Comparison of ENCODE assay signal across 8 mouse cellular contexts in genomic region chr7:127027885-127028284, GRCm38 (mm10). TPM values are rescaled to one million over a fixed set of nuclear protein-coding genes. Genes with fewer than 3 reads are reported as not detected.
DNase-seq lines count a peak whose midpoint lies in the region; ATAC-seq and TF ChIP-seq lines count a peak whose summit lies in the region.

No protein-coding gene starts in this region.

- TF ChIP-seq POLR2A in cortical plate, adult 2 months (IDR thresholded peaks at IDR 0.05; ENCODE audit: extremely low read depth, insufficient read depth, low read length), result no peak

- peak overlapping the region; percentile 95 for H3K4me2 ChIP-seq in kidney, postnatal 0 days (ENCODE audit: low read length)
- peak overlapping the region; percentile 89 for H3K4me2 ChIP-seq in hindbrain, embryonic 15.5 days
- peak overlapping the region; percentile 76 for H3K4me2 ChIP-seq in midbrain, postnatal 0 days (ENCODE audit: low read depth, low read length, poor library complexity, severe bottlenecking)

- TF ChIP-seq CTCF in kidney, postnatal 0 days (IDR thresholded peaks at IDR 0.05; ENCODE audit: low read depth), result no peak
- TF ChIP-seq CTCF in cortical plate, adult 2 months (IDR thresholded peaks at IDR 0.05; ENCODE audit: extremely low read depth, insufficient read depth, low read length), result no peak
- peak; percentile 11 for TF ChIP-seq CTCF in midbrain, postnatal 0 days (IDR thresholded peaks at IDR 0.05)

- peaks cover 23% of the 10 kb centered on the region for H3K36me3 ChIP-seq in kidney, postnatal 0 days (ENCODE audit: insufficient read depth, low read length)
- peaks cover 7% of the 10 kb centered on the region; the same call in 1 of the 2 replicates for H3K36me3 ChIP-seq in hindbrain, embryonic 15.5 days
- peaks cover 8% of the 10 kb centered on the region for H3K36me3 ChIP-seq in midbrain, postnatal 0 days (ENCODE audit: insufficient read depth, low read length)

- DNase-seq in kidney, postnatal 0 days (ENCODE audit: low spot score), result no peak
- DNase-seq in kidney, postnatal 25 days, result no peak
- no peak for DNase-seq in midbrain, postnatal 0 days (ENCODE audit: low spot score)
- DNase-seq in adipocyte (ENCODE audit: low spot score), result no peak
- no peak for DNase-seq in cerebellum, adult 8-10 months

- H3K27ac ChIP-seq in kidney, postnatal 0 days, result peak overlapping the region; percentile 99
- H3K27ac ChIP-seq in cortical plate, adult 2 months (ENCODE audit: insufficient read depth, low read length), result peak overlapping the region; percentile 88
- peak overlapping the region; percentile 98 for H3K27ac ChIP-seq in hindbrain, embryonic 15.5 days (replicated peaks)
- H3K27ac ChIP-seq in midbrain, postnatal 0 days (ENCODE audit: low read depth, low read length), result peak overlapping the region; percentile 99

- no peaks in the 10 kb centered on the region for H3K9me3 ChIP-seq in kidney, postnatal 0 days (replicated peaks; ENCODE audit: low read length)
- no peaks in the 10 kb centered on the region for H3K9me3 ChIP-seq in hindbrain, embryonic 15.5 days
- H3K9me3 ChIP-seq in midbrain, postnatal 0 days (ENCODE audit: low read length), result no peaks in the 10 kb centered on the region

- WGBS in kidney, postnatal 0 days, result 58% methylated on average over 8 of the region's 8 CpGs
- WGBS in hindbrain, embryonic 15.5 days, result 56% methylated on average over 8 of the region's 8 CpGs
- 53% methylated on average over 8 of the region's 8 CpGs for WGBS in midbrain, postnatal 0 days

- H3K4me1 ChIP-seq in kidney, postnatal 0 days (replicated peaks; ENCODE audit: insufficient read depth, low read length), result peaks cover 15% of the 10 kb centered on the region
- peaks cover 8% of the 10 kb centered on the region for H3K4me1 ChIP-seq in cortical plate, adult 2 months (ENCODE audit: control insufficient read depth, insufficient read depth, low read length)
- peaks cover 34% of the 10 kb centered on the region for H3K4me1 ChIP-seq in hindbrain, embryonic 15.5 days (replicated peaks)
- peaks cover 21% of the 10 kb centered on the region for H3K4me1 ChIP-seq in midbrain, postnatal 0 days (ENCODE audit: insufficient read depth, low read length)

- no peaks in the 10 kb centered on the region for H3K27me3 ChIP-seq in kidney, postnatal 0 days (ENCODE audit: insufficient read depth, low read length)
- H3K27me3 ChIP-seq in hindbrain, embryonic 15.5 days, result no peaks in the 10 kb centered on the region
- H3K27me3 ChIP-seq in midbrain, postnatal 0 days (ENCODE audit: insufficient read depth, low read length), result no peaks in the 10 kb centered on the region

- ATAC-seq in kidney, postnatal 0 days (replicated peaks; ENCODE audit: low FRiP score, low read depth), result 0 out of 2 replicates have a peak, but pooled peaks have one; percentile 0
- peak; percentile 0; the same call in 1 of the 2 replicates for ATAC-seq in hindbrain, embryonic 15.5 days (ENCODE audit: low FRiP score, low read depth)
- no peak for ATAC-seq in midbrain, postnatal 0 days (ENCODE audit: low FRiP score)
- no peak for ATAC-seq in erythroid progenitor cell, adult 5-6 weeks (replicated peaks; ENCODE audit: low FRiP score, poor library complexity, severe bottlenecking)

- peak overlapping the region; percentile 78 for H3K4me3 ChIP-seq in kidney, postnatal 0 days (replicated peaks; ENCODE audit: low read depth, low read length)
- H3K4me3 ChIP-seq in cortical plate, adult 2 months (ENCODE audit: insufficient read depth, low read length), result peak overlapping the region; percentile 60
- peak overlapping the region; percentile 74 for H3K4me3 ChIP-seq in hindbrain, embryonic 15.5 days
- H3K4me3 ChIP-seq in midbrain, postnatal 0 days (ENCODE audit: low read depth, low read length), result peak overlapping the region; percentile 90

- peak overlapping the region; percentile 94 for H3K9ac ChIP-seq in kidney, postnatal 0 days (ENCODE audit: low read depth, low read length)
- H3K9ac ChIP-seq in hindbrain, embryonic 15.5 days, result peak overlapping the region; percentile 41
- H3K9ac ChIP-seq in midbrain, postnatal 0 days (replicated peaks; ENCODE audit: low read length, poor library complexity, severe bottlenecking), result peak overlapping the region; percentile 79

RNA-seq across cellular contexts. Expression of gene Maz, which starts 1.0 kb away (rescaled TPM):
- 50.3 and 58.7 TPM in 2 replicates for polyA plus RNA-seq in kidney, postnatal 0 days (2015; fragmentation: Nextera tagmentation; extraction: Ambion mirVana)
- 157 and 173 TPM in 2 replicates for polyA plus RNA-seq in cortical plate, adult 2 months (2012; rRNA removed)
- 84.0 and 87.3 TPM in 2 replicates for polyA plus RNA-seq in hindbrain, embryonic 15.5 days (2015; fragmentation: Nextera tagmentation; extraction: Ambion mirVana)
- 223 and 245 TPM in 2 replicates for total RNA-seq in midbrain, postnatal 0 days (2014; rRNA removed)
- polyA plus RNA-seq in midbrain, postnatal 0 days (2015; fragmentation: Nextera tagmentation; extraction: Ambion mirVana), result 68.3 and 68.6 TPM in 2 replicates
- 175 and 179 TPM in 2 replicates for total RNA-seq in erythroid progenitor cell, adult 5-6 weeks (2015; ENCODE audit: low replicate concordance)
- total RNA-seq in erythroid progenitor cell, adult 5-6 weeks (2017; ENCODE audit: low replicate concordance), result 96.8 and 123 TPM in 2 replicates

RNA-seq across cellular contexts. Expression of gene Prrt2, which starts 6.9 kb away (rescaled TPM):
- 2.5 and 2.7 TPM in 2 replicates for polyA plus RNA-seq in kidney, postnatal 0 days (2015; fragmentation: Nextera tagmentation; extraction: Ambion mirVana)
- polyA plus RNA-seq in cortical plate, adult 2 months (2012; rRNA removed), result 371 and 405 TPM in 2 replicates
- polyA plus RNA-seq in hindbrain, embryonic 15.5 days (2015; fragmentation: Nextera tagmentation; extraction: Ambion mirVana), result 54.2 and 62.4 TPM in 2 replicates
- total RNA-seq in midbrain, postnatal 0 days (2014; rRNA removed), result 102 and 155 TPM in 2 replicates
- polyA plus RNA-seq in midbrain, postnatal 0 days (2015; fragmentation: Nextera tagmentation; extraction: Ambion mirVana), result 109 and 124 TPM in 2 replicates
- total RNA-seq in erythroid progenitor cell, adult 5-6 weeks (2015; ENCODE audit: low replicate concordance), result 0.84 TPM in 1 of 2 replicates, not detected in the other
- total RNA-seq in erythroid progenitor cell, adult 5-6 weeks (2017; ENCODE audit: low replicate concordance), result 3.0 TPM in 1 of 2 replicates, not detected in the other

RNA-seq across cellular contexts. Expression of gene Gm42742, which starts 7.0 kb away (rescaled TPM):
- polyA plus RNA-seq in kidney, postnatal 0 days (2015; fragmentation: Nextera tagmentation; extraction: Ambion mirVana), result 44.2 and 53.8 TPM in 2 replicates
- 97.1 and 109 TPM in 2 replicates for polyA plus RNA-seq in cortical plate, adult 2 months (2012; rRNA removed)
- polyA plus RNA-seq in hindbrain, embryonic 15.5 days (2015; fragmentation: Nextera tagmentation; extraction: Ambion mirVana), result 63.3 and 77.5 TPM in 2 replicates
- total RNA-seq in midbrain, postnatal 0 days (2014; rRNA removed), result 52.3 and 55.5 TPM in 2 replicates
- 45.3 and 55.5 TPM in 2 replicates for polyA plus RNA-seq in midbrain, postnatal 0 days (2015; fragmentation: Nextera tagmentation; extraction: Ambion mirVana)
- total RNA-seq in erythroid progenitor cell, adult 5-6 weeks (2015; ENCODE audit: low replicate concordance), result 1.7 TPM in 1 of 2 replicates, not detected in the other
- 10.8 and 28.1 TPM in 2 replicates for total RNA-seq in erythroid progenitor cell, adult 5-6 weeks (2017; ENCODE audit: low replicate concordance)

RNA-seq across cellular contexts. Expression of gene Pagr1a, which starts 10.7 kb away (rescaled TPM):
- polyA plus RNA-seq in kidney, postnatal 0 days (2015; fragmentation: Nextera tagmentation; extraction: Ambion mirVana), result 19.4 and 25.0 TPM in 2 replicates
- 41.1 and 50.4 TPM in 2 replicates for polyA plus RNA-seq in cortical plate, adult 2 months (2012; rRNA removed)
- 28.1 and 46.9 TPM in 2 replicates for polyA plus RNA-seq in hindbrain, embryonic 15.5 days (2015; fragmentation: Nextera tagmentation; extraction: Ambion mirVana)
- 5.3 TPM in 1 of 2 replicates, not detected in the other for total RNA-seq in midbrain, postnatal 0 days (2014; rRNA removed)
- 33.1 and 41.1 TPM in 2 replicates for polyA plus RNA-seq in midbrain, postnatal 0 days (2015; fragmentation: Nextera tagmentation; extraction: Ambion mirVana)
- 24.1 and 46.9 TPM in 2 replicates for total RNA-seq in erythroid progenitor cell, adult 5-6 weeks (2015; ENCODE audit: low replicate concordance)
- total RNA-seq in erythroid progenitor cell, adult 5-6 weeks (2017; ENCODE audit: low replicate concordance), result 10.6 and 26.2 TPM in 2 replicates

RNA-seq across cellular contexts. Expression of gene Pagr1b, which starts 11.6 kb away (rescaled TPM):
- polyA plus RNA-seq in kidney, postnatal 0 days (2015; fragmentation: Nextera tagmentation; extraction: Ambion mirVana), result 0.21 and 0.65 TPM in 2 replicates
- 1.8 and 2.2 TPM in 2 replicates for polyA plus RNA-seq in cortical plate, adult 2 months (2012; rRNA removed)
- polyA plus RNA-seq in hindbrain, embryonic 15.5 days (2015; fragmentation: Nextera tagmentation; extraction: Ambion mirVana), result 0.28 TPM in 1 of 2 replicates, not detected in the other
- 2.4 TPM in 1 of 2 replicates, not detected in the other for total RNA-seq in midbrain, postnatal 0 days (2014; rRNA removed)
- polyA plus RNA-seq in midbrain, postnatal 0 days (2015; fragmentation: Nextera tagmentation; extraction: Ambion mirVana), result 0.66 TPM in 1 of 2 replicates, not detected in the other
- not detected in 2 replicates for total RNA-seq in erythroid progenitor cell, adult 5-6 weeks (2015; ENCODE audit: low replicate concordance)
- total RNA-seq in erythroid progenitor cell, adult 5-6 weeks (2017; ENCODE audit: low replicate concordance), result 0.64 and 11.8 TPM in 2 replicates

Comparison
In these comparisons a context has a peak if more than half of its experiments do, and no peak if none do; other contexts are left out.
1. ATAC-seq: peak in kidney, postnatal 0 days (single experiment) and hindbrain, embryonic 15.5 days (single experiment); none in midbrain, postnatal 0 days (single experiment) and erythroid progenitor cell, adult 5-6 weeks (single experiment).
2. H3K9ac ChIP-seq: peak in every context shown above with its lines; median percentile 94 in kidney, postnatal 0 days; 79 in midbrain, postnatal 0 days; 41 in hindbrain, embryonic 15.5 days.
3. RNA of gene Prrt2, which starts 6.9 kb away (polyA plus RNA-seq): 371 to 405 TPM in cortical plate, adult 2 months, 109 to 124 TPM in midbrain, postnatal 0 days and 54.2 to 62.4 TPM in hindbrain, embryonic 15.5 days; 2.5 to 2.7 TPM in kidney, postnatal 0 days; every median in the first group is over 10 times any median in the second.
4. Peak in every context shown above with its lines, with median percentiles within 50 percentile points of each other: H3K27ac ChIP-seq, H3K4me2 ChIP-seq and H3K4me3 ChIP-seq.